8 mouse cellular contexts compared by ENCODE assay signal in genomic region chr1:191327258-191327657, GRCm38 (mm10). TPM values are rescaled to one million over a fixed set of nuclear protein-coding genes. Genes with fewer than 3 reads are reported as not detected.
DNase-seq lines count a peak whose midpoint lies in the region; ATAC-seq and TF ChIP-seq lines count a peak whose summit lies in the region.

No protein-coding gene starts in this region.

- no peaks in the 10 kb centered on the region for H3K27me3 ChIP-seq in testis, adult 2 months (ENCODE audit: control insufficient read depth, insufficient read depth, low read length)
- H3K27me3 ChIP-seq in liver, embryonic 14.5 days (ENCODE audit: control insufficient read depth, insufficient read depth, low read length): no peaks in the 10 kb centered on the region

- peak; percentile 26 for DNase-seq in cerebellum, adult 9-11 months
- DNase-seq in cerebellum, postnatal 25 days: no peak
- no peak for DNase-seq in testis, postnatal 14 days (ENCODE audit: low spot score)
- no peak for DNase-seq in liver, embryonic 14.5 days (ENCODE audit: low read depth in 3 of 3, low spot score in 3 of 3)
- no peak for DNase-seq in left cerebral cortex, postnatal 25 days (ENCODE audit: low spot score in 2 of 2)
- no peak for DNase-seq in thymus, postnatal 0 days (ENCODE audit: low spot score)

- peak overlapping the region; percentile 99 for H3K4me2 ChIP-seq in liver, embryonic 14.5 days (ENCODE audit: low read depth)

- no peak for TF ChIP-seq POLR2A in testis, adult 2 months (IDR thresholded peaks at IDR 0.05; ENCODE audit: control insufficient read depth, low read depth, low read length)

- H3K27ac ChIP-seq in testis, adult 2 months (ENCODE audit: control insufficient read depth, insufficient read depth, low read depth, low read length): peak overlapping the region; percentile 36
- no peak overlapping the region for H3K27ac ChIP-seq in liver, embryonic 14.5 days

- no peaks in the 10 kb centered on the region for H3K36me3 ChIP-seq in testis, adult 2 months (ENCODE audit: control insufficient read depth, insufficient read depth, low read length)
- H3K36me3 ChIP-seq in liver, embryonic 14.5 days (replicated peaks; ENCODE audit: control insufficient read depth, insufficient read depth, low read depth): no peaks in the 10 kb centered on the region

- peak overlapping the region; percentile 3 for H3K9ac ChIP-seq in liver, embryonic 14.5 days (replicated peaks)

- H3K9me3 ChIP-seq in liver, embryonic 14.5 days (ENCODE audit: control insufficient read depth, low read length): no peaks in the 10 kb centered on the region

- ATAC-seq in liver, embryonic 14.5 days (ENCODE audit: insufficient read depth): no peak
- no peak for ATAC-seq in megakaryocyte-erythroid progenitor cell, adult 5-6 weeks (replicated peaks; ENCODE audit: low FRiP score, low TSS enrichment, poor library complexity, severe bottlenecking)

- peak overlapping the region; percentile 17 for H3K4me3 ChIP-seq in testis, adult 2 months (ENCODE audit: control insufficient read depth, low read depth, low read length)
- H3K4me3 ChIP-seq in liver, embryonic 14.5 days (ENCODE audit: insufficient read depth in 1 of 2, low read depth in 2 of 2, low read length in 2 of 2): peak overlapping the region in 1 of 2 experiments; percentile 89; a peak in 2 of 4 replicates

- peaks cover 8% of the 10 kb centered on the region for H3K4me1 ChIP-seq in testis, adult 2 months (ENCODE audit: control insufficient read depth, insufficient read depth, low read length)
- peaks cover 21 to 30% of the 10 kb centered on the region in 2 experiments for H3K4me1 ChIP-seq in liver, embryonic 14.5 days (replicated peaks; ENCODE audit: control insufficient read depth in 2 of 2, insufficient read depth in 2 of 2, low read length in 1 of 2)

- no peak for TF ChIP-seq EP300 in liver, embryonic 14.5 days (IDR thresholded peaks at IDR 0.05; ENCODE audit: low read depth)

- no peak for TF ChIP-seq CTCF in testis, adult 2 months (IDR thresholded peaks at IDR 0.05; ENCODE audit: control insufficient read depth, insufficient read depth, insufficient replicate concordance, low read depth, low read length)
- no peak for TF ChIP-seq CTCF in liver, embryonic 14.5 days (IDR thresholded peaks at IDR 0.05; ENCODE audit: low read depth)

- WGBS in liver, embryonic 14.5 days (ENCODE audit: insufficient replicate concordance): 54% methylated on average over 8 of the region's 8 CpGs

- intact Hi-C loops in left cerebral cortex, postnatal 25 days (cut with DNase I): no loop called here

RNA-seq across cellular contexts. Expression of gene Tmem206, which starts 1.5 kb away (rescaled TPM):
- polyA plus RNA-seq in testis, adult 2 months (2012; rRNA removed): 15.7 and 20.2 TPM in 2 replicates
- polyA plus RNA-seq in liver, embryonic 14.5 days (2012; rRNA removed): 3.7 and 4.1 TPM in 2 replicates
- polyA plus RNA-seq in liver, embryonic 14.5 days (2014; fragmentation: Nextera tagmentation; extraction: Ambion mirVana): 6.3 and 7.6 TPM in 2 replicates
- 1 to 10 TPM; 9.0 to 9.1 TPM for total RNA-seq in left cerebral cortex, postnatal 25 days (2021)
- 20.3 and 21.4 TPM in 2 replicates for polyA plus RNA-seq in thymus, postnatal 0 days (2015; fragmentation: Nextera tagmentation; extraction: Ambion mirVana)
- total RNA-seq in megakaryocyte-erythroid progenitor cell, adult 5-6 weeks (2014; fragmentation: Nextera tagmentation): 13.5 TPM in 2 replicates
- 9.8 and 15.5 TPM in 2 replicates for total RNA-seq in megakaryocyte-erythroid progenitor cell, adult 5-6 weeks (2017)

RNA-seq across cellular contexts. Expression of gene Nenf, which starts 9.3 kb away (rescaled TPM):
- polyA plus RNA-seq in testis, adult 2 months (2012; rRNA removed): 32.5 and 38.2 TPM in 2 replicates
- polyA plus RNA-seq in liver, embryonic 14.5 days (2012; rRNA removed): 26.5 and 29.4 TPM in 2 replicates
- 34.9 and 35.3 TPM in 2 replicates for polyA plus RNA-seq in liver, embryonic 14.5 days (2014; fragmentation: Nextera tagmentation; extraction: Ambion mirVana)
- total RNA-seq in left cerebral cortex, postnatal 25 days (2021): 10 to 100 TPM; 70.5 to 72.8 TPM
- 43.8 and 47.2 TPM in 2 replicates for polyA plus RNA-seq in thymus, postnatal 0 days (2015; fragmentation: Nextera tagmentation; extraction: Ambion mirVana)
- total RNA-seq in megakaryocyte-erythroid progenitor cell, adult 5-6 weeks (2014; fragmentation: Nextera tagmentation): 62.2 and 87.6 TPM in 2 replicates
- 20.3 and 35.5 TPM in 2 replicates for total RNA-seq in megakaryocyte-erythroid progenitor cell, adult 5-6 weeks (2017)
